Mouse (Mus musculus): Measurements from ENCODE around the gene Clec16a. TPM values are rescaled to one million over a fixed set of nuclear protein-coding genes. Genes with fewer than 3 reads are reported as not detected.

Gene Clec16a
- total RNA-seq, 4 experiments from 2014 or later = 37.2 to 55.9 (median 51.3) TPM

DNA sequence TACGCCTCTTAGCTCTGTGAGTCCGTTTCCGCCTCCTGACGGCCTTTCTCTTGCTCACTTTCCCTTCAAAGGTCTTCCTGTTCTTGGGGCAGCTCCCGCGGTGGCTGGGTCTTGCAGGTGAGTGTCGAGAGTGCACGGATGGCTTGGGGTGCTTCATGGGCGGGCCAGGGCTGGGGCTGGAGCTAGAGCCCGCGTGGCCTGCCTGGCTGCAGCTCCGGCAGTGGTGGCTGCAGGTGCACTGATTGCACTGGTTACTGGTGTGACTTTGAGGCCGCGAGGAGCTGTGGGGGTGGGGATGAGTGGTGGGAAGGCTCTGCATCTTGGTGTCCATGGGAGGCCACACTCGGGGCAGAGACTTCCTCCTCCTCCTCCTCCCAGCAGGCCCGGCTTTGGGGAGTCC, 243.1 kb downstream of the Clec16a start, which contains the start of gene Tnp2:
TSS of gene Tnp2 (minus strand) at position 390 of the 400 bp plus-strand sequence.
- no peak for DNase-seq

DNA sequence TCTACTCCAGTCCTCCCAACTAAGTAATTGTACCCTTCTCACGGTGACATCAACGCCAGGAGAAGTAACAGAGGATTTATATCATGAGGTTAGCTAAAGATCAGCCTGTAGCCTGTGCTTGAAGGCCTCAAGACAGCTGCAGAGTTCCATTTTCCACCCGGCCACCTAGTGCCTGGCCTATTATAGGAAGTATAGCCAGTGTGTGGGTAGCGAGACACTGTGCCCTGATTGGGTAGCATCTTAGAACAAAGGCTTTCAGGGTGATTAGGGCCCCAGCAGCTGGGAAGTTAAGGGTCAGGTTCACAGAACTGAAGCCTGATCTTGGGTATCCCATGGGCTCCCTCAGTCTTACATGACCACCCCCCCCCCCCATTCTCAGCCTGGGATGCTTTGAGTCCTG, 243.7 kb downstream of the Clec16a start:
- DNase-seq = no peak

DNA sequence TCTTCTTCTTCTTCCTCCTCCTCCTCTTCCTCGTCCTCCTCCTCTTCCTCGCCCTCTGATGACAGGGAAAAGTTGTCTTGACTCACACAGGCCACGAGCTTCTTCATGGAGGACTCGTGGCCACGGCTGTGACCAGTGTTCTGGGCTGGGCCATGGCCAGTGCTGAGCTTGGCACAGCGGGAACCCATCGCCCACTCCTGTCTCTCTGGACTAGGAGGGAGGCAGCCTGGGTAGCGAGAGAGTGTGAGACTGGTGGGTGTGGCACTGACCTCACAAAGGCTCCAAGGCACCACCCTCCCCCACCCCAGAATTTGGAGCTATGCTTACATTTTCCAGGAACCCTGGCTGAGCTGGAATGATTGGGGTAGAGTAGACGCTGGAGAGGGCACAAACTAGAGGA, 245.6 kb downstream of the Clec16a start, which contains the start of gene Prm3:
TSS of gene Prm3 (minus strand) at position 213 of the 400 bp plus-strand sequence.
- DNase-seq = no peak

Other genes starting within 250 kb of the Clec16a start
- 1 to 10 TPM; 4.9 to 7.5 (median 6.0) TPM for gene Emp2, start 231.4 kb upstream of the Clec16a start, total RNA-seq (2022)
- gene Tekt5, start 149.8 kb upstream of the Clec16a start, total RNA-seq (2022) = not detected
- 10 to 100 TPM; 25.7 to 32.1 (median 28.4) TPM for gene Nubp1, start 133.4 kb upstream of the Clec16a start, total RNA-seq (2022)
- 1 to 10 TPM; 1.5 to 3.6 (median 3.2) TPM for gene Tvp23a, start 98.0 kb upstream of the Clec16a start, total RNA-seq (2022)
- gene Ciita, start 65.3 kb upstream of the Clec16a start, total RNA-seq (2022) = 1 to 10 TPM; 1.8 to 6.0 (median 4.7) TPM
- gene Dexi, start 2.3 kb upstream of the Clec16a start, total RNA-seq (2022) = 10 to 100 TPM; 21.3 to 29.9 (median 25.9) TPM
- 10 to 100 TPM in 1 of 4 experiments, 1 to 10 TPM in 3; 2.9 to 14.3 (median 4.2) TPM for gene Socs1, start 240.2 kb downstream of the Clec16a start, total RNA-seq (2022)
- not detected for gene Tnp2, start 243.3 kb downstream of the Clec16a start, total RNA-seq (2022)
- gene Prm3, start 245.6 kb downstream of the Clec16a start, total RNA-seq (2022) = not detected

All from adrenal gland, adult 8-10 months (tissue).